Mouse (Mus musculus): ENCODE measurements at regions not wholly inside any gene's neighbourhood (a gene's known extent, or its start where the extent isn't known, plus 50 kb on each side); places are given as distances from the start of the nearest gene placed in this dataset.
"Not testable (repeated sequence)": the region's sequence is repeated elsewhere in the genome, so short reads cannot be mapped to it uniquely, and the experiment has no call there.

DNA sequence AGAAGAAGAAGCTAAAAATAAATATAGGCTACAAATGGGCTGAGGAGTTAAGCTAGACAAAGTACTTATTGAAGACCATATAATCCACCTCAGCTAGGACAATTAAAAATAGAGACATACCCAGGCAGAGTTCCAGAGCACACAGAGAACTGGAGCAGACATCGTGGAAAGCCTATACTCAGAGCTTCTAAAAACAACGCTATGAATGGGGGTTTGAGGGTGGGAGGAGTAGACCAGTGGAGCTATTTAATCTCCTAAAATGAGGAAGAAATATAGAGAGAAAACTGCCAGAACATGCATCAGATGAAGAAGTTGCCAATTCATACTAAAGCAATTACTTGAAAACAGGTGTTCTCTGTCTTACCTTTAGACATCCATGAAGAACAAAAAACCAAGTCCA lies 720.8 kb downstream of the Efna5 start:
- Histone ChIP-seq H3K9ac (ENCODE audit: low read length) (no peak overlapping the region), H3K27ac (ENCODE audit: low read length) (no peak overlapping the region), H3K9me3 (replicated peaks; ENCODE audit: control insufficient read depth, low read length) (no peaks in the 10 kb centered on the region), H3K4me1 (ENCODE audit: control insufficient read depth, insufficient read depth, low read length) (no peaks in the 10 kb centered on the region), H3K36me3 (ENCODE audit: control insufficient read depth, insufficient read depth) (no peaks in the 10 kb centered on the region), H3K4me3 (ENCODE audit: low read length) (no peak overlapping the region), H3K4me2 (ENCODE audit: low read depth, low read length) (no peak overlapping the region), H3K27me3 (ENCODE audit: control insufficient read depth, insufficient read depth, low read length) (no peaks in the 10 kb centered on the region)
- no peak for ATAC-seq (replicated peaks; ENCODE audit: extremely low read depth, insufficient read depth, low FRiP score)
- 40% methylated on average over 2 of the region's 2 CpGs for WGBS

DNA sequence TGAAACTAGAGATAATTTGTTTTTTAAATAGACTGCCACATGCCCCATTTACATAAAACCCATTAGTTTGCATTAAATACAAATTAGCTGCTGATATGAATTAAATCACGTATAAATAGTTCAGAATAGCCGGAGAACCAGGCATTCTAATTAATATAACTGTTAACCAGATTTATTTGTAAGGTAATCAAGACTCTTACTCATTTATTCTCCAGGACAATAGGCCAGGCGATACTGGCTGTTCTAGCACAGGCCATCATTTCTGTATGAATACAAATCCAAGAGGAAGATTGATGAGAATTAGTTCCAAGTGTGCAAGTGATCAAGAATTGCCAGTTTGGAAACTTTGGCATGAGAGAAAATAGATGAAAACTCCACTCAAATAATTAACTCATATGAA lies 746.1 kb downstream of the Efna5 start:
- no peak for ATAC-seq (replicated peaks; ENCODE audit: extremely low read depth, insufficient read depth, low FRiP score)
- no peak overlapping the region for H3K4me3 ChIP-seq (ENCODE audit: low read length)

DNA sequence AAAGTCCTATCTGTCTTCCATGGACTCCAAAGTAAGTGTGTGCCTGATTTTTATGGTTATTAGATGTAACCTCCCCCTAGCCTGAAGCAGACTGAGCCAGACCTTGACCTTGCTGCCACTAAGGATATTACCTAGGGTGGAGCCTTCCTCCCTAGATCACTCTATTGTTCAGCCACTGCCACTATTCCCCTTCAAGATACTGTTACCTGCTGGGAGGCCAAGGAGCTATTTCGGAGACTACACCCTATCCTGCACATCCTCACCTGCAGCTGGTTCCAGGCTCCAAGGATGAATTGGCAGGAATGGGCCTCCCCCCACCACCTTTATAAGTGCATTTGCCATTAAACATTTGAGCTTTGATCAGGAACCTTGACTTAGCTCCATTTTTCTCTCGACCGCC lies 769.4 kb downstream of the Efna5 start:
- not testable (repeated sequence) for ATAC-seq (replicated peaks; ENCODE audit: extremely low read depth, insufficient read depth, low FRiP score); H3K36me3 ChIP-seq (ENCODE audit: control insufficient read depth, insufficient read depth); H3K27ac ChIP-seq (ENCODE audit: low read length); H3K4me3 ChIP-seq (ENCODE audit: low read length); H3K4me2 ChIP-seq (ENCODE audit: low read depth, low read length); H3K4me1 ChIP-seq (ENCODE audit: control insufficient read depth, insufficient read depth, low read length); H3K9ac ChIP-seq (ENCODE audit: low read length); H3K9me3 ChIP-seq (replicated peaks; ENCODE audit: control insufficient read depth, low read length); H3K27me3 ChIP-seq (ENCODE audit: control insufficient read depth, insufficient read depth, low read length)
- WGBS, result 90% methylated on average over 3 of the region's 3 CpGs

More for the DNA sequence above, 746.1 kb downstream of the Efna5 start:
- Histone ChIP-seq H3K4me1 (ENCODE audit: control insufficient read depth, insufficient read depth, low read length) (peaks cover 4% of the 10 kb centered on the region; the same call in 1 of the 2 replicates), H3K9ac (ENCODE audit: low read length) (no peak overlapping the region), H3K9me3 (replicated peaks; ENCODE audit: control insufficient read depth, low read length) (no peaks in the 10 kb centered on the region), H3K4me2 (ENCODE audit: low read depth, low read length) (no peak overlapping the region), H3K36me3 (ENCODE audit: control insufficient read depth, insufficient read depth) (no peaks in the 10 kb centered on the region), H3K27me3 (ENCODE audit: control insufficient read depth, insufficient read depth, low read length) (no peaks in the 10 kb centered on the region), H3K27ac (ENCODE audit: low read length) (no peak overlapping the region)
- 84% methylated on average over 3 of the region's 3 CpGs for WGBS

DNA sequence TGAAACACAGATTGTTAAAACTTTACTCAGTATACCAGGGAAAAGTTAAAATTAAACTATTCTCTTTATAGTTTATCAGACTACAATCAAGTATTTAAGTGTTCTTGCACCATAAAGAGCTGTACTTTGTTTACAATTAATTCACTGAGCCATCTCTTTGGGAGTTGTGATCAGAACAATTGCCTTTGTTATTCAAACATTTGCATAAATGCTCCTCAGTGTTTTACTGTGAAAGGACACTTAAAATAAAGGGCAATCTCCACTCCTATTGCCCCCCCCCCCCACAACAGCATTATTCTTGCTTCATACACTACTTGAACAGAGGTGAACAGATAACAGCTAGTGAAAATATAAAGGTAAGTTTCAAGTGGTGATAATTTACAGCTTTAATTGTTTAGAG lies 772.1 kb downstream of the Efna5 start:
- no peak overlapping the region for H3K4me3 ChIP-seq (ENCODE audit: low read length)
- no peak overlapping the region for H3K4me2 ChIP-seq (ENCODE audit: low read depth, low read length)
- H3K4me1 ChIP-seq (ENCODE audit: control insufficient read depth, insufficient read depth, low read length), result no peaks in the 10 kb centered on the region
- no peak overlapping the region for H3K27ac ChIP-seq (ENCODE audit: low read length)
- H3K9me3 ChIP-seq (replicated peaks; ENCODE audit: control insufficient read depth, low read length), result peaks cover 3% of the 10 kb centered on the region; the same call in 1 of the 2 replicates
- no peak for ATAC-seq (replicated peaks; ENCODE audit: extremely low read depth, insufficient read depth, low FRiP score)
- H3K36me3 ChIP-seq (ENCODE audit: control insufficient read depth, insufficient read depth), result no peaks in the 10 kb centered on the region
- no peak overlapping the region for H3K9ac ChIP-seq (ENCODE audit: low read length)
- no peaks in the 10 kb centered on the region for H3K27me3 ChIP-seq (ENCODE audit: control insufficient read depth, insufficient read depth, low read length)

DNA sequence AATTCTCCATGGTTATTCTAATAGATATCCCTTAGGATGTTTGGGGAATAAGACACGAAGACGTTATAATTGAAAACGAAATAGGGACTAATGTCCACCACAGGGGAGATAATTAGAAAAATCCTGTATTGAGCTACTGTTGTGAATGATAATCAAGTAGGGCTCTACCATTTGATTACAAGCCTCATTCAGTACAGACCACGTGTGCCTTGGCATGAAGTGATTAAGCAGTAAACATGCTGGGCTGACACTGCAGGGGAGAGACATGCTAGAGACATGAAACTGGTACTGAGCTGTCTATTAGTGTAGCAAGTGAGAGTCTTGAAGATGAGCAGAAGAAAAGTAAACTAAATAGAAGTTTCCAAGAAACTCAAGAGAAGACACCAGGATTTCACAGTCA lies 797.8 kb downstream of the Efna5 start:
- no peak overlapping the region for H3K4me2 ChIP-seq (ENCODE audit: low read depth, low read length)

DNA sequence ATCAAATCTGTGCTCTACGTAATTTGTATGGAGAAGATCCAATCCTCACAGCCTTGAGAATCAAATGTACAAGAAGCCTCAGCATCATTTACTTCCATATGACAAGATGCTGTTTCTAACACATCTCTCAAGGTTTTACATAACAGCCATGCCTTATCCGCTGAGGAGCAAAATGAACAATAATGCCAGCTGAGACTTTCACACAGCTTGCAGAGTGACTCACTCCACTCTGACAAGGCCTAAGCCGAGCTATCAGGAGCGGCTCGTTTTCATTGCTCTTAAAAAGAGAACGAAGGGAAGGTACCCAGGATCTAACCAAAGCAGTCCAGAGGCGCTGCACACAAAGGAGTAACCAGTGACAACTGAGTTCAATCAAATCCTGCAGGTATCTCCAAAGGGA lies 803.5 kb downstream of the Efna5 start:
- ATAC-seq (replicated peaks; ENCODE audit: extremely low read depth, insufficient read depth, low FRiP score), result no peak
- Histone ChIP-seq H3K4me2 (ENCODE audit: low read depth, low read length) (no peak overlapping the region), H3K36me3 (ENCODE audit: control insufficient read depth, insufficient read depth) (no peaks in the 10 kb centered on the region), H3K4me3 (ENCODE audit: low read length) (no peak overlapping the region), H3K27me3 (ENCODE audit: control insufficient read depth, insufficient read depth, low read length) (no peaks in the 10 kb centered on the region), H3K9ac (ENCODE audit: low read length) (no peak overlapping the region), H3K4me1 (ENCODE audit: control insufficient read depth, insufficient read depth, low read length) (no peaks in the 10 kb centered on the region), H3K9me3 (replicated peaks; ENCODE audit: control insufficient read depth, low read length) (no peaks in the 10 kb centered on the region), H3K27ac (ENCODE audit: low read length) (no peak overlapping the region)
- WGBS, result 59% methylated on average over 7 of the region's 7 CpGs

More for the DNA sequence above, 797.8 kb downstream of the Efna5 start:
- H3K27me3 ChIP-seq (ENCODE audit: control insufficient read depth, insufficient read depth, low read length), result no peaks in the 10 kb centered on the region
- 74% methylated on average over 4 of the region's 4 CpGs for WGBS
- no peaks in the 10 kb centered on the region for H3K9me3 ChIP-seq (replicated peaks; ENCODE audit: control insufficient read depth, low read length)
- H3K27ac ChIP-seq (ENCODE audit: low read length), result no peak overlapping the region
- no peaks in the 10 kb centered on the region for H3K4me1 ChIP-seq (ENCODE audit: control insufficient read depth, insufficient read depth, low read length)
- no peak for ATAC-seq (replicated peaks; ENCODE audit: extremely low read depth, insufficient read depth, low FRiP score)
- no peak overlapping the region for H3K9ac ChIP-seq (ENCODE audit: low read length)
- H3K36me3 ChIP-seq (ENCODE audit: control insufficient read depth, insufficient read depth), result no peaks in the 10 kb centered on the region
- no peak overlapping the region for H3K4me3 ChIP-seq (ENCODE audit: low read length)

DNA sequence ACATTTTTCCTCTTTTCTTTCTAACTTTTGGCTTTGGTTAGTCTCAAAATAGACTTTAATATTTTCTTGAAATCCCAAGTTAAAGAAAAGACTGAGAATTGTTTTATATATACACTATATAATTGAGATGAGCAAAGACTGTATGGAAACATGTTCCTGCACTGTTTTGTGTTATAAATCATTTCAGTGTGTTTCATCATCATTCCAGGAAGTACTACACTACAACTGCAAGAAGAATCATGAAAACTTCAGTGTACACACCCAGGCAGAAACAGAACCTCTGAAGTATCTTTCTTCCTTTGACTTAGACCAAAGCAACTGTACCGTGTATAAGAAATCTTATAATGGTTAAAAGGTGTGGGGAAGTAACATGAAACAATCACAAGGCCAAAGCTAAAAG lies 816.2 kb downstream of the Efna5 start:
- no peak for ATAC-seq (replicated peaks; ENCODE audit: extremely low read depth, insufficient read depth, low FRiP score)
- WGBS, result 79% methylated on average over 1 of the region's 1 CpGs

DNA sequence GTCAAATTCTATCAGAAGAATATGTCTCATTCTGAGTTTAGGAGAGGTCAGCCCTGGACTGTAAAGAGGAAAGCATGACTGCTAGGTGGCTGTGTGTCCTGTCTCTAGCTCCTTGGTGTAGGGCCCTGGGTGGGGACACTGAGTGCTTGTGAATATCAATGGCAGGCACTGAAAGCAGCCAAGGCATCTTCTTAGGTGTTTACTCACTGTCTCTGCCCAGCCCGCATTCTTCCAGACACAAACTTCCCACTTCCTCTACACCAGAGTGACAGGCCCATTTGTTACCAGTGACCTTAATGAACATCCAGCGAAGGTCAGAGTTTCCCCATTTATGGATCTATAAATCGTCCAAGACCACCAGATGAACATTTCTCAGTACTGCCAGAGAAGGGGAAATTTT lies 823.1 kb downstream of the Efna5 start:
- Histone ChIP-seq H3K27me3 (ENCODE audit: control insufficient read depth, insufficient read depth, low read length) (no peaks in the 10 kb centered on the region), H3K4me3 (ENCODE audit: low read length) (no peak overlapping the region), H3K4me2 (ENCODE audit: low read depth, low read length) (no peak overlapping the region), H3K9me3 (replicated peaks; ENCODE audit: control insufficient read depth, low read length) (no peaks in the 10 kb centered on the region), H3K36me3 (ENCODE audit: control insufficient read depth, insufficient read depth) (no peaks in the 10 kb centered on the region), H3K9ac (ENCODE audit: low read length) (no peak overlapping the region), H3K4me1 (ENCODE audit: control insufficient read depth, insufficient read depth, low read length) (no peaks in the 10 kb centered on the region), H3K27ac (ENCODE audit: low read length) (no peak overlapping the region)
- ATAC-seq (replicated peaks; ENCODE audit: extremely low read depth, insufficient read depth, low FRiP score), result no peak
- 66% methylated on average over 3 of the region's 3 CpGs for WGBS

More for the DNA sequence above, 816.2 kb downstream of the Efna5 start:
- Histone ChIP-seq H3K27ac (ENCODE audit: low read length) (no peak overlapping the region), H3K36me3 (ENCODE audit: control insufficient read depth, insufficient read depth) (no peaks in the 10 kb centered on the region), H3K4me2 (ENCODE audit: low read depth, low read length) (no peak overlapping the region), H3K9me3 (replicated peaks; ENCODE audit: control insufficient read depth, low read length) (no peaks in the 10 kb centered on the region), H3K4me1 (ENCODE audit: control insufficient read depth, insufficient read depth, low read length) (no peaks in the 10 kb centered on the region), H3K4me3 (ENCODE audit: low read length) (no peak overlapping the region), H3K9ac (ENCODE audit: low read length) (no peak overlapping the region), H3K27me3 (ENCODE audit: control insufficient read depth, insufficient read depth, low read length) (no peaks in the 10 kb centered on the region)

DNA sequence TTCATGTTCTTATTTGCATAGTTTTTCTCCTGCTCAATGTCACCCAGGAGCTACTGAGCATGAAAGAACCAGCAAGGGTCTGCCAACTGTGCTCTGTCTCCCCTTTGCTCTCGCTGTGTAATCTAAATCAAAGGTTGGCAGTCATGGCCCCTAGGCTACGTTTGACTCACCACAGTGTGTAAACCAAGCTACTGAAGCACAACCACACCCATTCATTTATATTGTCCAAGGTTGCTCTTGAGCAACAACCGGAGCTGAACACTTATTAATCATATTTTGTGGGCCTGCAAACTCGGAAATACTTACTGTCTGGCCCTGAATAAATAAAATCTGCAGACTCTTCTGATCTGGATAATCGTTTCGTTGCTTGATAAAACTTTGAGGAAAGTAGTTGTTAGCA lies 826.3 kb downstream of the Efna5 start:
- Histone ChIP-seq H3K27ac (ENCODE audit: low read length) (no peak overlapping the region), H3K4me1 (ENCODE audit: control insufficient read depth, insufficient read depth, low read length) (no peaks in the 10 kb centered on the region), H3K36me3 (ENCODE audit: control insufficient read depth, insufficient read depth) (no peaks in the 10 kb centered on the region), H3K4me3 (ENCODE audit: low read length) (no peak overlapping the region), H3K27me3 (ENCODE audit: control insufficient read depth, insufficient read depth, low read length) (no peaks in the 10 kb centered on the region), H3K4me2 (ENCODE audit: low read depth, low read length) (no peak overlapping the region), H3K9ac (ENCODE audit: low read length) (no peak overlapping the region), H3K9me3 (replicated peaks; ENCODE audit: control insufficient read depth, low read length) (no peaks in the 10 kb centered on the region)
- ATAC-seq (replicated peaks; ENCODE audit: extremely low read depth, insufficient read depth, low FRiP score), result no peak
- 66% methylated on average over 6 of the region's 6 CpGs for WGBS

DNA sequence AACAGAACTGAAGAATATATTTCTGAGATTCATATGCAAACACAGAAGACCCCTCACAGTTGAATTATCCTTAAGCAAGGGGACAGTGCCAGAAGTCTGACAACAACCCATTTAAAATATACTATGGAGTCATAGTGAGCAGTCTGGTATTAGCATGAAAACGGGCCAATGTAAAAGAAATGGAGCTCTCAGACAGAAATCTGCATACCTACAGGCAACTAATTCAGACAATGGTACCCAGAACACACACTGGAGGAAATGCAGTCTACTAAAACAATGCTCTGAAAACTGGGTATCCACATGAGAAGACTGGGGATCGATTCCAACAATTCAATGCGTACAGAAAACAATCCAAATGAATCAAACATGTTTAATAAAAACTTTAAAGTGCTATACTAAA lies 832.1 kb downstream of the Efna5 start:
- WGBS, result 76% methylated on average over 3 of the region's 3 CpGs
- H3K4me1 ChIP-seq (ENCODE audit: control insufficient read depth, insufficient read depth, low read length), result no peaks in the 10 kb centered on the region

More for the DNA sequence above, 832.1 kb downstream of the Efna5 start:
- Histone ChIP-seq H3K27ac (ENCODE audit: low read length) (no peak overlapping the region), H3K9ac (ENCODE audit: low read length) (no peak overlapping the region), H3K9me3 (replicated peaks; ENCODE audit: control insufficient read depth, low read length) (no peaks in the 10 kb centered on the region), H3K27me3 (ENCODE audit: control insufficient read depth, insufficient read depth, low read length) (no peaks in the 10 kb centered on the region), H3K36me3 (ENCODE audit: control insufficient read depth, insufficient read depth) (no peaks in the 10 kb centered on the region), H3K4me2 (ENCODE audit: low read depth, low read length) (no peak overlapping the region), H3K4me3 (ENCODE audit: low read length) (no peak overlapping the region)
- ATAC-seq (replicated peaks; ENCODE audit: extremely low read depth, insufficient read depth, low FRiP score), result no peak
